Mouse (Mus musculus): ENCODE data around the gene Smg8. TPM values are rescaled to one million over a fixed set of nuclear protein-coding genes. Genes with fewer than 3 reads are reported as not detected.
"Not testable (repeated sequence)": the region's sequence is repeated elsewhere in the genome, so short reads cannot be mapped to it uniquely, and the experiment has no call there.

Gene Smg8
- polyA plus RNA-seq, 1 experiment = 6.1 TPM

DNA sequence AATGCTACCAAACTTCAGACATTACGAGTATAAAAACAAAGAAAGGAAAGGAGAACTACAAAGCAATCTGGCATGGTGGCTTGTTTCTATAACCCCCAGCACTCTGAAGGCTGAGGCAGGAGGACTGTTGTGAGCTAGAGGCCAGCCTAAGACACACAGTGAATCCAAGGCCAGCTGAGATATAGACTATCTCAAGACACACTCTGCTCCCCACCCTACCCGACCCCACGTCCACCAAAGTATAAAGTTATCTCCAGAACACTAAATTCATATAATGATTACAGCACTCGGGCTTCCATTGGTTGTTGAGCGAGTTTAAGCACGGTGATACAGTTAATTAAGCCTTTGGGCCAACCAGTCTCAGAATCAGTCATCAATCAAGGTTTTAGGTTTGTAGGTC is 30.3 kb downstream of the Smg8 start:
- DNase-seq (ENCODE audit: low read depth, low spot score) = no peak
- WGBS = 70% methylated on average over 6 of the region's 6 CpGs

DNA sequence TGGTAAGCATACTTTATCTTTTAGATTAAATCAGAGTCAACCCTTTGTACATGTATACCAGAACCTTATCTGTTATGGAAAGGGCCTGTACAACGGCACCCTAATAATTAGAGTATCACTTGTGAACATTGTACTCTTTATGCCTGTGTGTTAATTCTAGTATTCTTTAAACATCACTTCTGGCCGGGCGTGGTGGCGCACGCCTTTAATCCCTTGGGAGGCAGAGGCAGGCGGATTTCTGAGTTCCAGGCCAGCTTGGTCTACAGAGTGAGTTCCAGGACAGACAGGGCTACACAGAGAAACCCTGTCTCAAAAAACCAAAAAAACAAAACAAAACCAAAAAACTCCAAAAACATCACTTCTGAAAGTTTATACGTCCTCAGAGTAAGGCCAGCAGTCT is 37.7 kb downstream of the Smg8 start:
- not testable (repeated sequence) for DNase-seq (ENCODE audit: low read depth, low spot score)
- WGBS = 75% methylated on average over 7 of the region's 7 CpGs

DNA sequence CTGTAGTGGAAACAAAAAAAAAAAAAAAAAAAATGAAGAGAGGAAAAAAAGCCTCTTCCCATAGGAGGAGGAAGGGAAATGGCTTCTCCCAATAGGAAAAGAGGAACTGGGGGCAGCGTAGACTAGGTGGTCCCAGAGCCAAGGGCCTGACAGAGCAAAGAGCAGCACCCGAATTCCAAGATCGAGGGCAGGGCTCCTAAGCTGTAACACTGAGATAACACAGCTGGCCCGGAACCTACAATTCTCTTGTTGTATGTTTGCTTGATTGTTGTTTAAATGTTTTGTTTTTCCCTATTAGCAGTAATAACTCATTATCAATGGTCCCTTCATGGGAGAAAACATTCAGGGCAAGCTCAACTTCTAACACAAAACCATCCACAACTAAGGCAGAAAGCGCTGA is 39.6 kb downstream of the Smg8 start:
- WGBS = 85% methylated on average over 5 of the region's 5 CpGs

DNA sequence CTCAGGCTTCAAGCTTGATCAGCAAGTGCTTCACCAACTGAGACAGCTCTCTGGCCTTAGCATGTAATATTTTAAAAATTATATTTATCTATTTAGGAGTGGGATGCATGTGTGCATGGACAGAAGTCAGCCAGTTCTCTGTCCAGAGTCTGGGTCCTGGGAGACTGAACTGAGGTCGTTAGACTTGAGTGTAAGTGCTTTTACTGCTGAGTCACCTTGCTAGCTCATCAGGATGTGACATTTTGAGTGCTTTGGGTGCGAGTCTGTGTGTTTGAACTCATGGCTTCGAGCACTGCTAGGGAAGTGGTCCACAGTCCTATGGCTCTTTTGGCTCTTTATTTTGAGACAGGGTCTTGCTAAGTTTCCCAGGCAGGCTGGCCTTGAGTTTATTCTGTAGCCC is 43.5 kb downstream of the Smg8 start:
- no peak for DNase-seq (ENCODE audit: low read depth, low spot score)
- WGBS = 72% methylated on average over 3 of the region's 3 CpGs

More for the DNA sequence above, 39.6 kb downstream of the Smg8 start:
- no peak for DNase-seq (ENCODE audit: low read depth, low spot score)

DNA sequence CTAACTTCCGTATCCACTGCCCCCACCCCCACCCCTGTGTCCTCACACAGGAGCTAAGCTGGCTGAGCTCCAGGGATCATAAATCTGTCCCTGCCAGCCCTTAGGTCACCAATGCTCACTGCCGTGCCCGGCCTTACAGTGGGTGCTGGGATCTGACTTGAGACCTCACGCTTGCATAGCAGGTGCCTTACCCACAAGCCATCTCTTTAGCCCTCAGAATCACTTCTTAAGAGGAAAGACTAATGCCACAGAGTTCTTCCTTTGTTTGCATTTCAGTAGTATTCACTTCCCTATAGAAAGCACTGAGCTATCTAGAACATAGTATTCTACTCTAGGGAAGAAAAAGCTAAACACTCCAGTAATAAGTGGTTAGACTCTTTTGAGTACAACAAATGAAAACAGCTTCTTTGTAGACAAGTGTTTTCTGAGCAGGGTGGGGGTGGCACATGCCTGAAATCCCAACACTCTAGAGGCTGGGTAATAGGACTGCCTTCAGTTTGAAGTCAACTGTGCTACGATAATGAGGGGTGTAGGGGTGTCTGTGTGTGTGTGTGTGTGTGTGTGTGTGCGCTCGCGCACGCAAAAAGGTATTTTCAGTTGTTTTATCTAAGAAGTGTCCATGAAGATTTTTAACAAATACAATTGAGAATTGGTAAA is 47.1 kb downstream of the Smg8 start:
- 57% methylated on average over 9 of the region's 9 CpGs for WGBS
- DNase-seq (ENCODE audit: low read depth, low spot score) = peak; percentile 79

DNA sequence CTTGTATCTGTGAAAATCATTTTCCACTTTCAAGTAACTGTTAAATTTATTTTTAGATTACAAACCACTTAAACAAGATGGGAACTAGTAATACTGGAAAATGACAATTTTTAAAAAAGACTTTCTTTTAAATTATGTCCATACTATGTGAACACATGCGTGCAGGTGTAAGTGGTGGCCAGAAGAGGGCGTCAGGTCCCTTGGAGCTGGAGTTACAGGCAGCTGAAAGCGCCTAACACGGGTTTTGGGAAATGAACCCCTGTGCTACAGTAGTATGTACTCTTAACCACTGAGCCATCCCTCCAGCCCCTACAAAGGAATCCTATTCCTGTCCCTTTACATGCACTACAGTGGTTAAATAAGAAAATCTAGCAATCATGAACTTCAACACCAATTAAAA is 50.4 kb downstream of the Smg8 start:
- 80% methylated on average over 4 of the region's 4 CpGs for WGBS

DNA sequence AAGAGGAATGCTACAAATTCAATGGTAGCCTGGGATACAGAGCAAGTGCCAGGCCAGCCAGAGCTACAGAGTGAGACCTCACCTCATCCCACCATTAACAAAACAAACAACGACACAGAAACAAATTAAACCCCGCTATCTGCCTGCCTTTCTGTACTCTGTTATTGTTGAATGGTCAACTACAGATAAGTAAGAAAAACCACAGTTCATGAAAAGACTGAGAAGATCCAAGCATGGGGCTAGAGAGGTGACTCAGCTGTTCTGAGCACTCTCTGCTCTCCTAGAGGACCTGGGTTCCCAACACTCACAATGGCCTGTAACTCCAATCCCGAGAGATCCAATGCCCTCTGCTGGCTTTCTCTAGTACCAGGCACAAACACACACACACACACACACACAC is 58.4 kb downstream of the Smg8 start:
- DNase-seq (ENCODE audit: low read depth, low spot score) = no peak
- 97% methylated on average over 3 of the region's 3 CpGs for WGBS

More for the DNA sequence above, 50.4 kb downstream of the Smg8 start:
- DNase-seq (ENCODE audit: low read depth, low spot score) = no peak

Other genes with a start within 250 kb of the Smg8 start
- 5.1 and 8.3 TPM in 2 replicates for gene Ypel2, start 93.1 kb downstream of the Smg8 start, polyA plus RNA-seq (2012; rRNA removed)
- gene Gdpd1, start 12.7 kb downstream of the Smg8 start, polyA plus RNA-seq (2012; rRNA removed) = 123 and 155 TPM in 2 replicates
- gene Prr11, start 21.9 kb upstream of the Smg8 start, polyA plus RNA-seq (2012; rRNA removed) = 2.3 and 2.4 TPM in 2 replicates
- gene Ska2, start 22.5 kb upstream of the Smg8 start, polyA plus RNA-seq (2012; rRNA removed) = 2.5 and 3.8 TPM in 2 replicates
- gene Trim37, start 40.3 kb upstream of the Smg8 start, polyA plus RNA-seq (2012; rRNA removed) = 2.6 and 3.3 TPM in 2 replicates

Data from large intestine, adult 2 months (tissue).